Mouse (Mus musculus): Measurements from ENCODE around the gene Bcl2l11. TPM values are rescaled to one million over a fixed set of nuclear protein-coding genes. Genes with fewer than 3 reads are reported as not detected.
"Not testable (repeated sequence)": the region's sequence is repeated elsewhere in the genome, so short reads cannot be mapped to it uniquely, and the experiment has no call there.

The Bcl2l11 gene
- polyA plus RNA-seq (2012; rRNA removed): 5.1 and 8.7 TPM in 2 replicates

DNA sequence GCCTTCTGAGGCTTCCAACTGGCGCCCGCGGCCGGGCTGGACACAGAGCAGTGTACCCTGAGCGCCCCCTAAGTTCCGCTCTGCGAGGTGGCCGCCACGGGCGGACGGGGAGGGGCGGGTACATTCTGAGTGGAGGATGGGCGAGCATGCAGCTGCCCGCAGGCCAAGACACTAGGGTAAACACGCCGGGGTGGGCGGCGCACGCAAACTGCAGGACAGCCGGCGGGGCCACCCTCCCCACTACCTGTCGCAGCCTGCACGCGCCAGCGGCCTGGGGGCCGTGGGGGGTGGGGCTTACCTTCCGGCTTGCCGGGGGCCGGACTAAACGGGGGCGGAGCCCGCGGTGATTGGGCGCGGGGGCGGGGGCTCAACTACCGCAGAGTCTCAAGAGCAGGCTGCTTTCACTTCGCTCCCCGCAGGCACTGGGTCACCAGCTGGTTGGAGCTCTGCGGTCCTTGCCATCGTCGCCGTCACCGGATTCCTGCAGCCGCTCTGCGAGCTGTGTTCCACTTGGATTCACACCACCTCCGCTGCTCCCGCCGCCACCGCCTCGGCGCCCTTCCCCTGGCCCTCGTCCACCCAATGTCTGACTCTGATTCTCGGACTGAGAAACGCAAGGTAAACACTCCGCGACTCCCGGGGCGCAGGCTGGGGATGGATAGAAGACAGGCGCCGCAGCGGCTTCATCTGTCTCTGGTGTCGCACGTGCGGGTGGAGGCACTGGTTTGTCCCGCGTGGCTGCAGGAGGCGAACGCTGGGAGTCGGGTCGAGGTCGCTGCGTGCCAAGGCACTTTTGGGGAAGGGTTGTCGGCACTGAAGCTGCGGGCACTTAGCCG lies at the start of gene Bcl2l11:
TSS of gene Bcl2l11 (plus strand) at position 404 of the 836 bp plus-strand sequence.
- WGBS: under 1% methylated on average over 75 of the region's 76 CpGs

GRCm38 (mm10) chr2:128076936-128077335 lies 48.9 kb upstream of the Bcl2l11 start:
- 87% methylated on average over 4 of the region's 4 CpGs for WGBS
- DNase-seq (ENCODE audit: low read depth, low spot score): no peak

More for the DNA sequence above, at the start of gene Bcl2l11:
- peak; percentile 78 for DNase-seq (ENCODE audit: low read depth, low spot score)

GRCm38 (mm10) chr2:128078859-128079258 lies 47.0 kb upstream of the Bcl2l11 start:
- no peak for DNase-seq (ENCODE audit: low read depth, low spot score)
- 42% methylated on average over 5 of the region's 5 CpGs for WGBS

DNA sequence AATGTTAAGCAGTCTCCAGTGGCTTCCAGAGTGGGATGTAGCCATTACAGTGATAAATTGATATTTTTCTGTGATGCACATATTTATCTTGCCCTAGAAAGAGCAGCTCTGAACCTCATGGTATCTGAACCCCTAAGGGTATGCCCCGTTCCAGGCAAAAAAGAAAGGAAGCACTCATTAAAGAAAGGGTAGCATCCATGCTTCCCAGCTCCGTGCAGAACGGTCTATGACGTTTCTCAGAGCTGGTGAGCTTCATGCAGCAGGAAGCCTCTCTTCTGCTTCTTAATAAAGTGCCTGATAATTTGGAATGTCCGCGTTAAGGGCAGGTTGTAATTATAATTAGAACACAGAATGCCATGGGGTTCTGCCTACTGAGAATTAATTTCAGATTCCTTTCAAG lies 46.5 kb upstream of the Bcl2l11 start:
- 76% methylated on average over 6 of the region's 6 CpGs for WGBS
- DNase-seq (ENCODE audit: low read depth, low spot score): no peak

DNA sequence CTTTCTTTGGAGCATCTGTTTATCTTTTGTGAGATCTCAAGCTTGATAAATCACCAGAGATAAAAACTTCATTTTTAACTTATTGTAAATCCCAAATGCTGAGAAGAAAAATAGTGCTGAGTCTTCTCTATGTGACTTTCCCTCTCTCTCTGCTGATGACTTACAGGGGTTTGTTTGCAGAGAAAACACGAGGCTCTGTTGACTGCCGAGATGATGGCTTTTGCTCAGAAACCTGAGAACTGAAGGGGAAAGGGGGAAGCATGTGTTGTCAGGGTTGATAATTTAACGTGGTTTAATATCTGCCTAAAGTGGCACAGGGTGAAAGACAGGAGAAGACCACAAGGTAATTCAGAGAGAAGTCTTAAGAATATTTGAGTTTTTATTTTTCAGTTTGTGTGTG lies 42.0 kb upstream of the Bcl2l11 start:
- WGBS: 12% methylated on average over 3 of the region's 3 CpGs
- no peak for DNase-seq (ENCODE audit: low read depth, low spot score)

- DNase-seq (ENCODE audit: low read depth, low spot score): no peak
- WGBS: 84% methylated on average over 5 of the region's 5 CpGs
Observed at GRCm38 (mm10) chr2:128084607-128085006, 41.2 kb upstream of the Bcl2l11 start.

DNA sequence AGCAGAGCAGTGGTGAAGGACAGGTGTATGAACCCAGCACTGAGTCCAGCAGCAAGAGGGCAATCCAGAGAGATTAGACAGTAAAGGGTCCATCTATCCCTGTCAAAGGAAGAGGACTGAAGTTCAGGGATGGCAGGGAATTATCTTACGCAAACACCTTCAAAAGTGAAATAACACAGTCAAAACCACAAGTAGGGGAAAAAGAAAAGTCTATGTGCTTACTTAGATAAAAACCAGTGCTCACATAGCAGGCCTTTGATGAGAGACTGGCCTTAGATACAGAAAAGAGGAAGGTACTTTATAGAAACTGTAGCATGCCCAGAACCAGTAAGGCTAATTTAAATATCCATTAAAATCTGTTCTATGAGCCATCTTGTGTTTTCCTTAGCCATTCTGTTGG lies 40.4 kb upstream of the Bcl2l11 start:
- WGBS: 92% methylated on average over 1 of the region's 1 CpGs
- DNase-seq (ENCODE audit: low read depth, low spot score): no peak

DNA sequence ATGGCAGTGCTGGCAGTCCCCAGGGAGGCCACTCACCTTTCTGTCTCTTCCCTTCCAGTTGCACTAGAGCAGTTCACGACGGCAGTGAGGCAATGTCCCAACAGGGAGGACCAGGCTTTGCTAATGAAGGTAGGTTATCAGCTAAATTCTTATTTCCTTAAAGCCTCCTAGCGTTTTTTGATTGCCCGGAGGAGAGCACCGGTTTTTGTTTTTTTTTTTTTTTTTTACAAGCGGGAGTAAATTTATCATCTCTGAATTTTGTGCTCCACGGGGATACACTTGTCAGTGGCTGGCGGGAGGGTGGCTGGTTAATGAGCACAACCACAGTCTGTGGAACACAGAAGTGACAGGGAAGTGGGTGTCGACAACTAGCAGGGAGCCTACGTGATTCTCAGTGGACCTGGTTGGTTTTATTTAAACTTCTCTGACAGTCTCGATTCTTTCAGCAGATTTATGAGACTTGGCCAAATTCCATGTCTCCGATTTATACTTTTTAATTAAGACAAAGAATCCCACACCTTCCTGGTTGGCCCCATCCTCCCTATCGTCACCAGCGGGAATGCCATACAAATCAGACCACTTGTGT lies 39.4 kb upstream of the Bcl2l11 start:
- 24% methylated on average over 14 of the region's 14 CpGs for WGBS
- no peak for DNase-seq (ENCODE audit: low read depth, low spot score)

GRCm38 (mm10) chr2:128086996-128087526 lies 38.8 kb upstream of the Bcl2l11 start:
- 36% methylated on average over 7 of the region's 7 CpGs for WGBS
- DNase-seq (ENCODE audit: low read depth, low spot score): no peak

- 81% methylated on average over 8 of the region's 8 CpGs for WGBS
Observed at GRCm38 (mm10) chr2:128087798-128088545, 37.9 kb upstream of the Bcl2l11 start.

DNA sequence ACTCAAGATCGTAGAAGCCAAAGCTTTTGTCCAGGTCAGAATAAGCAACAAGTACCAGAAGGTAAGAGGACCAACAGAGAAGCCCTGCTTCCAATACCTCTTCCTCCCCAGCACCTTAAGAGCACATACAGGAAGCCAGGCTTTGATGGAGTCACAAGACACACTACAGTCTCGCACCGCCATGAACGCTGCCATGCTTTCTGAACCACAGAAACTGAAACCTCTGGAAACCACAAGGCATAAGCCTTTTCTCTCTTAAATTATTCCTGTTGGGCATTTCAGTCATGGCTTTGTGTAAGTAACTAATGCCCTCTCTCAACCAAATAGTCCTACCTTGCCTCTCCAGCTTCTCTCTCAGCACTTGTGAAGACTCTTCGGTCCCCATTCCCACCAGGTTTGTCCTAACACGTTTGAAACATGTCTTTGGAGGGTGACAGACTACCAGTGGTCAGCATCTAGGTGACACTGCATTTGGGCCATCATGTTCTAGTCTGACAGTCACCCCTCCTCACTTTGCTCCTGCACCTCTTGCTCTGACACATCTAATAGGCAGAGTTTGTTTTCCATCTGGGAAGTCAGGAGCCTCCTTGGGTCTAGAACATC lies 35.5 kb upstream of the Bcl2l11 start:
- no peak for DNase-seq (ENCODE audit: low read depth, low spot score)
- WGBS: 87% methylated on average over 6 of the region's 6 CpGs

More at GRCm38 (mm10) chr2:128087798-128088545, 37.9 kb upstream of the Bcl2l11 start:
- no peak for DNase-seq (ENCODE audit: low read depth, low spot score)

GRCm38 (mm10) chr2:128091431-128092369 lies 34.1 kb upstream of the Bcl2l11 start:
- DNase-seq (ENCODE audit: low read depth, low spot score): no peak
- 79% methylated on average over 11 of the region's 11 CpGs for WGBS

DNA sequence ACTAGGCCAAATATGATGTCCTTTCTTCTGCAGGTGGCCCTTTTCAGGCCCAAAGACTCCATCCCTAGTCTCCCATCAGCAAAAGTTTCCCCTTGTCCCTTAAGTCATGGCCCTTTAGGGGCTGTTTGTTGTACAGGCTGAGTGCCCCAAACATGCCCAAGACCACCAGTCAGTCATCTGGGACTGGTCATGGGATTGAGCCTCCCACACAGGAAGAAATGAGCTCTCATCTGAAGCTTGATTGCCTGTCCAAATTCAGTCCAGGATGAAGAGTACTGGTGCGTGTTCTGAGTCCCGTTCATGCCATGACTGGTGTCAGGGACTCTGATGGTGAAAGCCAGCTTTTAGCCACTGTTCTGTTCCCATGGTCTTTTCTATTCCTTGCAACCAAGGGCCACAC lies 33.4 kb upstream of the Bcl2l11 start:
- 90% methylated on average over 2 of the region's 2 CpGs for WGBS
- no peak for DNase-seq (ENCODE audit: low read depth, low spot score)

DNA sequence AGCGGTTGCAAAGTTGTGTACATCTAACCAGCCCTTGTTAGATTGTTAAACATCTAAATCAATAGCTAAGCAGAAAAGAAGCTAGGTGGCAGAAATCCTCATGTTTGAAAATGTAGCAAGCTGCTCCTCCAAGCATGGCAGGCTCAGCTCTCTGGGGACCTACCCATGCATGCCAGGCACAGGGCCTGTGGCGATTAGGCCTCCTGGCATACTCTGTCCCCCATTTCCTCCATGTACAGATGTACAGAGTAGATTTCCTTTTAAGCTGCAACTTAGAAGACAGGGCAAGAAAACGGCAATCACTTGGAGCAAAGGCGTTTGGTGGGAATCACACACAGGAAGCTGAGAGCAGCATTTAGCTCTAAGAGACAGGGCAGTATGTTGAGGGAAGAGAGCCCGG lies 31.6 kb upstream of the Bcl2l11 start:
- 73% methylated on average over 5 of the region's 5 CpGs for WGBS
- no peak for DNase-seq (ENCODE audit: low read depth, low spot score)

DNA sequence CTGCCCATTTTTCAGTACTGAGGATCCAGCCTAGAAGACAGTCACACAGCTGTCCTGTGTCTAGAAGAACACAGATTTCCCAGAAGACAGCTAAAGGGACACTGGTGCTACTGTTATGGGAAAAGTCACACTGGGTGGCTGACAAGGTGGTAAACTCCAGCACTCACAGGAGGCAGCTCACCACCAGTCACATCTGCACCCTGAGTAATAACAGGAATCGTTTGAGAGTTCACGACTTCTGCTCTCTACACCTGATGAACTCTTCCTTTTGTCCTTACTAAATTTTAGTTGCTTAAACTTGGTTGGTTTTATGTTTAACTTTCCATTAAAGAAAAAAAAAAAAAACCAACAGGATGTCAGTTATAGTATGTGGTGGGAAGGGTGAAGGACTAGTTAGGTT lies 31.2 kb upstream of the Bcl2l11 start:
- DNase-seq (ENCODE audit: low read depth, low spot score): no peak
- WGBS: 34% methylated on average over 2 of the region's 2 CpGs

DNA sequence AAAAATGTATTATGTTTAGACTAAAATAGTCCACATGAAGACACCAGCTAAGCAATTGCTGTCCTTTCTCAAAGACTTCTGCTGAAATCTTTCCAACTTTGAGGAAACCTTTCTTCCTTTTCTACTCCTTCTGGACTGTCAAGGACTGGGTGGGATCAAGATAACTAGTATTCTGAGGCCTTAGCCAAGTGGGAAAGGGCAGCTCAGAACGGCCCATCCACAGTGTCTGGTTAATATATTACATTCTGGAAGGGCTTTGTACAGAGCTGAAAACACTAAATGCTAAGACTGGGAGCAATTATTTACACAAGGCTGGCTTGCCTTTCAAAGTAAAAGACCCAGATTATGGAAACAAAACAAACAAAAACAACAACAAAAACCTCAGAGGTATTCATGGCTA lies 30.6 kb upstream of the Bcl2l11 start:
- no peak for DNase-seq (ENCODE audit: low read depth, low spot score)
- 7% methylated on average over 1 of the region's 1 CpGs for WGBS

DNA sequence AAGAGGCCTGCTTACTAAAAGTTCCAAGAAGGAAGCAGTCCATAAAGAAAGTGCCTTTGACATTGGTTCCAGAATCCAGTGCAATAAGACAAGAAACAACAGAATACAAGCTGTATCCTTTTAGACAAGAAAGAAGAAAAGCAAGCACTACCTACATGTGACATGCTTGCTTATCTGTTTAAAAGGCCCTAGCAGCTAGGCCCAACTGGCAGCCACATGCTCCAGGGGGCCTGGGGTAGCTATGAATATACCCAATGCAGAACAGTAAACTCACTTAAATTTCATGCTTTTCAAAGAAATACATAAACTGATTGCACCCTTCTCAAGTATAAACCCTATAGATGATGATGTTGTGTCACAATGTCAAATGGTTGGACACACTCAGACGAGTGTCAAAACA lies 29.8 kb upstream of the Bcl2l11 start:
- DNase-seq (ENCODE audit: low read depth, low spot score): no peak
- 91% methylated on average over 1 of the region's 1 CpGs for WGBS

DNA sequence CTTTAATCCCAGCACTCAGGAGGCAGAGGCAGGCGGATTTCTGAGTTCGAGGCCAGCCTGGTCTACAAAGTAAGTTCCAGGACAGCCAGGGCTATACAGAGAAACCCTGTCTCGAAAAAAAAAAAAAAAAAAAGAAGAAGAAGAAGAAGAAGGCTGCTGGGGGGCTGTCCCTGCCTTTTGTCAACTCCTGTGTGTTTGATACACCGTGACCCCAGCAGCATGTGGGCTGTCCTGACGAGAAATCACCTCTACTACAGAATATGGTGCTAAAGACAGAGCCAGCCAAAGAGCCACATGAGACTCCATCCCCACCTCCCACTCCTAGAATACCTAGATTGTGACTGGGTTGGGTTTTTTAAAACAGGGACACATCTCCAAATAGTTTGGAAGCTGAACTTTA lies 27.7 kb upstream of the Bcl2l11 start:
- WGBS: 79% methylated on average over 5 of the region's 5 CpGs
- not testable (repeated sequence) for DNase-seq (ENCODE audit: low read depth, low spot score)

GRCm38 (mm10) chr2:128102086-128102485 lies 23.8 kb upstream of the Bcl2l11 start:
- 89% methylated on average over 9 of the region's 9 CpGs for WGBS

More at GRCm38 (mm10) chr2:128102086-128102485, 23.8 kb upstream of the Bcl2l11 start:
- DNase-seq (ENCODE audit: low read depth, low spot score): no peak
